Mouse (Mus musculus) right cerebral cortex, postnatal 14 days (tissue): ENCODE results near the gene Rpusd2.
"Not testable (repeated sequence)": the region's sequence is repeated elsewhere in the genome, so short reads cannot be mapped to it uniquely, and the experiment has no call there.

Experiments used
- DNase-seq: peaks from one replicate; pipeline ENCODE4 v3.0.0; 2022

The Rpusd2 gene

GRCm38 (mm10) chr2:119034656-119035396 is at the start of gene Rpusd2:
TSS of gene Rpusd2 (plus strand) at chr2:119034790.
- DNase-seq = peak; percentile 93

GRCm38 (mm10) chr2:118995490-118995889 is 39.1 kb upstream of the Rpusd2 start:
- no peak for DNase-seq

- DNase-seq = peak; percentile 21
These were observed 38.4 kb upstream of the Rpusd2 start for GRCm38 (mm10) chr2:118995919-118996797.

- DNase-seq = no peak
These were observed 37.8 kb upstream of the Rpusd2 start for GRCm38 (mm10) chr2:118996798-118997105.

GRCm38 (mm10) chr2:118998115-118998866 is 36.3 kb upstream of the Rpusd2 start:
- DNase-seq = no peak

GRCm38 (mm10) chr2:118999025-118999639 is 35.5 kb upstream of the Rpusd2 start:
- DNase-seq = no peak

GRCm38 (mm10) chr2:119006886-119007285 is 27.7 kb upstream of the Rpusd2 start:
- DNase-seq = no peak

GRCm38 (mm10) chr2:119009376-119009775 is 25.2 kb upstream of the Rpusd2 start:
- DNase-seq = no peak

- no peak for DNase-seq
These were observed 19.6 kb upstream of the Rpusd2 start for GRCm38 (mm10) chr2:119014989-119015388.

- no peak for DNase-seq
These were observed 18.9 kb upstream of the Rpusd2 start for GRCm38 (mm10) chr2:119015604-119016180.

GRCm38 (mm10) chr2:119016312-119016711 is 18.3 kb upstream of the Rpusd2 start:
- DNase-seq = not testable (repeated sequence)

- no peak for DNase-seq
These were observed 16.9 kb upstream of the Rpusd2 start for GRCm38 (mm10) chr2:119017647-119018046.

GRCm38 (mm10) chr2:119018391-119019122 is 16.0 kb upstream of the Rpusd2 start:
- DNase-seq = no peak

- DNase-seq = no peak
These were observed 15.5 kb upstream of the Rpusd2 start for GRCm38 (mm10) chr2:119019131-119019530.

GRCm38 (mm10) chr2:119019538-119019937 is 15.1 kb upstream of the Rpusd2 start:
- DNase-seq = no peak

GRCm38 (mm10) chr2:119023154-119023660 is 11.4 kb upstream of the Rpusd2 start:
- DNase-seq = no peak

GRCm38 (mm10) chr2:119024536-119025238 is 9.9 kb upstream of the Rpusd2 start:
- DNase-seq = no peak

GRCm38 (mm10) chr2:119025239-119025616 is 9.4 kb upstream of the Rpusd2 start:
- no peak for DNase-seq

GRCm38 (mm10) chr2:119026951-119027350 is 7.6 kb upstream of the Rpusd2 start:
- DNase-seq = no peak

- peak; percentile 93 for DNase-seq
These were observed 5.5 kb upstream of the Rpusd2 start, which contains the start of gene Ccdc32 for GRCm38 (mm10) chr2:119028941-119029551. TSS of gene Ccdc32 (minus strand) at chr2:119029393.
